Mouse (Mus musculus) kidney, adult 10 weeks (tissue): Measurements from ENCODE around the gene Olfr1049. TPM values are rescaled to one million over a fixed set of nuclear protein-coding genes. Genes with fewer than 3 reads are reported as not detected.

ENCODE experiments used
- polyA plus RNA-seq: library from polyadenylated mRNA; stranded (reverse); fragments of 350-450 nt; fragmentation: Illumina TruSeq; extraction: RNeasy Lipid Tissue Mini Kit (QIAGEN cat#74804); gene quantifications from one replicate; pipeline ENCODE4 v1.2.3, GENCODE M21; 2014; ENCODE audit warnings: low read depth, low replicate concordance

Olfr1049 gene
- polyA plus RNA-seq, result not detected

GRCm38 (mm10) chr2:86258228-86258627, at the start of gene Olfr1049:
TSS of gene Olfr1049 (minus strand) at chr2:86258328.

GRCm38 (mm10) chr2:86292155-86292554, 34.0 kb upstream of the Olfr1049 start, which contains the start of gene Olfr1052:
TSS of gene Olfr1052 (plus strand) at chr2:86292455.

DNA sequence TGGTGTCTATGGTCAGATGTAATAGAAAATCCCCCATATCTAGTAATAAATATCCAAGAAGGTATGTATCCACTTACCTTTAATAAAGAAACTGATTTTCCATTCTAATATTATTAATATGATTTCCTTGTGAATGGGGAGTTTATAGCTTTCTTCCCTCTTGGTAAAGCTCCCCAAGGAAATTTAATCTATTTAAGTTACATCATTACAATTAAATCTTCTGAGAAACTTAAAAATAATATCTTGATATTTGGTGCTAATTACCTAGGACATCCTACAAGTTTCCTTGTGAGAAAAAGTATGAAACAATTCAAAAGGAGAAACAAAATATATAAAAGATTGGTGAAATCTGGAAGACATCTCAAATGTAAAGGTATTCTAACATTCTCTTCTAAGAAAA, 20.9 kb upstream of the Olfr1049 start, which contains the start of gene Olfr1051:
Gene Olfr1051 (minus strand): TSS at position 101 of the 400 bp plus-strand sequence.

DNA sequence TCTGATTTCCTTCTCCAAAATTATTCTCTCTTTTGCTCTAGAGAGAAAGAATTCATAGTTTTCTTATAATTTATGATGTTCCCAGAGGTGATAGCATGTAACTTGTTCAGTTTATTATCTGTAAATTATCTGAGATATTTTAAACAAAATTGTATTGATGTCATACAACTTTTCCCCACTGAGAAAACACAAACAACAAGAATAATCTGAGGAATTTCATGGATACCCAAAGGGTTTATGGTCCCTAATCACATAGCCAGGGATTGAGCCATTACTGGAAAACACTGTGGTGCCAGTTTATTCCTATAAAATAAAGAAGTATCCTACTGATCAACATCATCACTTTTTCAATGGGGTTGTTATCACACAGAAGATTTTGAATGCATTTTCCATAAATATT, 17.9 kb downstream of the Olfr1049 start, which contains the start of gene Olfr1048:
Gene Olfr1048 (minus strand): TSS at position 101 of the 400 bp plus-strand sequence.

GRCm38 (mm10) chr2:86231301-86231700, 26.8 kb downstream of the Olfr1049 start, which contains the start of gene Olfr1047:
TSS of gene Olfr1047 (minus strand) at chr2:86231401.

GRCm38 (mm10) chr2:86219214-86219613, 38.9 kb downstream of the Olfr1049 start, which contains the start of gene Olfr1046:
TSS of gene Olfr1046 (minus strand) at chr2:86219314.

Other genes with a start within 250 kb of the Olfr1049 start
- 4.3 TPM for gene Olfr1033, start 237.7 kb downstream of the Olfr1049 start, polyA plus RNA-seq
- 0.69 TPM for gene Olfr1034, start 212.5 kb downstream of the Olfr1049 start, polyA plus RNA-seq
- gene Olfr1036, start 184.3 kb downstream of the Olfr1049 start, polyA plus RNA-seq, result not detected
- not detected for gene Olfr1037, start 170.9 kb downstream of the Olfr1049 start, polyA plus RNA-seq
- gene Olfr1039, start 122.4 kb downstream of the Olfr1049 start, polyA plus RNA-seq, result not detected
- gene Olfr1040, start 111.6 kb downstream of the Olfr1049 start, polyA plus RNA-seq, result not detected
- not detected for gene Olfr1042, start 96.5 kb downstream of the Olfr1049 start, polyA plus RNA-seq
- not detected for gene Olfr1043, start 90.8 kb downstream of the Olfr1049 start, polyA plus RNA-seq
- not detected for gene Olfr1044, start 80.5 kb downstream of the Olfr1049 start, polyA plus RNA-seq
- gene Olfr52, start 72.6 kb downstream of the Olfr1049 start, polyA plus RNA-seq, result not detected
- gene Olfr1045, start 55.3 kb downstream of the Olfr1049 start, polyA plus RNA-seq, result not detected
- gene Olfr1046, start 39.0 kb downstream of the Olfr1049 start, polyA plus RNA-seq, result not detected
- not detected for gene Olfr1047, start 26.9 kb downstream of the Olfr1049 start, polyA plus RNA-seq
- not detected for gene Olfr1048, start 18.0 kb downstream of the Olfr1049 start, polyA plus RNA-seq
- gene Olfr1051, start 20.8 kb upstream of the Olfr1049 start, polyA plus RNA-seq, result not detected
- gene Olfr1052, start 34.1 kb upstream of the Olfr1049 start, polyA plus RNA-seq, result not detected
- gene Olfr1053, start 57.0 kb upstream of the Olfr1049 start, polyA plus RNA-seq, result not detected
- not detected for gene Olfr1054, start 77.1 kb upstream of the Olfr1049 start, polyA plus RNA-seq
- gene Olfr1055, start 92.0 kb upstream of the Olfr1049 start, polyA plus RNA-seq, result not detected
- not detected for gene Olfr1056, start 104.1 kb upstream of the Olfr1049 start, polyA plus RNA-seq
- gene Olfr1057, start 120.1 kb upstream of the Olfr1049 start, polyA plus RNA-seq, result not detected
- gene Olfr1058, start 130.2 kb upstream of the Olfr1049 start, polyA plus RNA-seq, result not detected
- gene Olfr1061, start 155.7 kb upstream of the Olfr1049 start, polyA plus RNA-seq, result not detected
- not detected for gene Olfr1062, start 168.4 kb upstream of the Olfr1049 start, polyA plus RNA-seq
- not detected for gene Olfr1065, start 192.3 kb upstream of the Olfr1049 start, polyA plus RNA-seq
- gene Olfr1066, start 197.9 kb upstream of the Olfr1049 start, polyA plus RNA-seq, result not detected
- gene Olfr228, start 229.1 kb upstream of the Olfr1049 start, polyA plus RNA-seq, result not detected